Mouse (Mus musculus): ENCODE measurements around the gene Vps26a.

The Vps26a gene

GRCm38 (mm10) chr10:62418831-62419356 lies 67.7 kb downstream of the Vps26a start:
- in situ Hi-C loops (cut with MboI, MseI), result loop anchor here (10.0 kb wide), 1 partner anchor 144 kb away; no protein-coding TSS in a partner anchor

GRCm38 (mm10) chr10:62413606-62413982 lies 73.0 kb downstream of the Vps26a start:
- in situ Hi-C loops (cut with MboI, MseI), result loop anchor here (10.0 kb wide), 1 partner anchor 139 kb away; no protein-coding TSS in a partner anchor

GRCm38 (mm10) chr10:62412906-62413605 lies 73.5 kb downstream of the Vps26a start:
- in situ Hi-C loops (cut with MboI, MseI), result loop anchor here (10.0 kb wide), 1 partner anchor 138 kb away; no protein-coding TSS in a partner anchor

GRCm38 (mm10) chr10:62411431-62412410 lies 74.9 kb downstream of the Vps26a start:
- in situ Hi-C loops (cut with MboI, MseI), result loop anchor here (10.0 kb wide), 1 partner anchor 137 kb away; no protein-coding TSS in a partner anchor

GRCm38 (mm10) chr10:62410943-62411342 lies 75.7 kb downstream of the Vps26a start:
- in situ Hi-C loops (cut with MboI, MseI), result loop anchor here (10.0 kb wide), 1 partner anchor 136 kb away; no protein-coding TSS in a partner anchor
